Mouse (Mus musculus): ENCODE measurements around the gene Capza3. TPM values are rescaled to one million over a fixed set of nuclear protein-coding genes. Genes with fewer than 3 reads are reported as not detected.

Gene Capza3
- polyA plus RNA-seq, 1 experiment from 2014 or later, result not detected

DNA sequence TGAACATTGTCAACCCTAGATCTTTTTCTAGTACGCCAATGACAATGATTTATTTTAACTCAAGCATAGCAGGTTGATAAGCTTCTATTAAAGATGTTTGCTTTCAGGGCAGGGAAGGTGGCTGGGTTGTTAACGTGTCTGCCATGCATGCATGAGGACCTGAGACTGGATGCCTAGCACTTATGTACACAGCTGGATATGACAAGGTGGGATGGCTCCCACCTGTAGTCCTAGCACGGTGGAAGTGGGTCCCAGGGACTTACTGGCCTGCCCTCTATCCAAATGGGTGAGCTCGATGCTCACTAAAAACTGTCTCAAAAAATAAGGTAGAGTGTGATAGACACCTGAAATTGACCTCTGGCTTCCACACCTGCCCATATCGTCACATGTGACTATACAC lies 48.8 kb downstream of the Capza3 start:
- ATAC-seq (ENCODE audit: low read depth), result no peak
- WGBS, result 89% methylated on average over 5 of the region's 5 CpGs
- Histone ChIP-seq H3K4me2 (ENCODE audit: low read depth, low read length) (no peak overlapping the region), H3K9ac (replicated peaks; ENCODE audit: low read depth, low read length) (no peak overlapping the region), H3K27me3 (ENCODE audit: control insufficient read depth, insufficient read depth, low read length) (no peaks in the 10 kb centered on the region), H3K4me3 (ENCODE audit: low read depth, low read length) (no peak overlapping the region), H3K4me1 (ENCODE audit: control insufficient read depth, insufficient read depth, low read length) (no peaks in the 10 kb centered on the region), H3K9me3 (ENCODE audit: control insufficient read depth, low read length) (no peaks in the 10 kb centered on the region), H3K36me3 (ENCODE audit: control insufficient read depth, insufficient read depth, low read length) (no peaks in the 10 kb centered on the region), H3K27ac (ENCODE audit: low read depth, low read length) (no peak overlapping the region)

Other genes starting within 250 kb of the Capza3 start
- gene Plcz1, start 205 bp downstream of the Capza3 start, polyA plus RNA-seq (2014; fragmentation: Nextera tagmentation; extraction: Ambion mirVana), result not detected in 2 replicates